In genomic region chr19:41579311-41579920, GRCm38 (mm10) we compare ENCODE assay signal across 11 mouse cellular contexts. TPM values are rescaled to one million over a fixed set of nuclear protein-coding genes. Genes with fewer than 3 reads are reported as not detected.
DNase-seq lines count a peak whose midpoint lies in the region; ATAC-seq lines count a peak whose summit lies in the region.
"Had no signal": no experiment of that assay in that cellular context is flagged by ENCODE, and none has a peak within 500 bp of the region (broad histone marks: within the 10 kb centered on the region; RNA-seq: fewer than 3 reads in every experiment).

No protein-coding gene starts in this region.

- WGBS in limb, embryonic 11.5 days: 94% methylated on average over 4 of the region's 4 CpGs
- WGBS in limb, embryonic 10.5 days: 96% methylated on average over 4 of the region's 4 CpGs

- H3K4me1 ChIP-seq in limb, embryonic 11.5 days (ENCODE audit: control insufficient read depth, insufficient read depth, low read length): 0 out of 2 replicates have a peak, but pooled peaks cover 3% of the 10 kb centered on the region
- H3K4me1 ChIP-seq in limb, embryonic 10.5 days: peaks cover 23% of the 10 kb centered on the region
- H3K4me1 ChIP-seq: heart, embryonic 13.5 days; limb, embryonic 15.5 days had no signal

- no peaks in the 10 kb centered on the region for H3K9me3 ChIP-seq in limb, embryonic 11.5 days (ENCODE audit: control insufficient read depth, low read length)
- H3K9me3 ChIP-seq in limb, embryonic 10.5 days (replicated peaks): no peaks in the 10 kb centered on the region
- H3K9me3 ChIP-seq: heart, embryonic 13.5 days; limb, embryonic 15.5 days had no signal

- no peak overlapping the region for H3K9ac ChIP-seq in limb, embryonic 11.5 days (ENCODE audit: low read length)
- H3K9ac ChIP-seq: heart, embryonic 13.5 days; limb, embryonic 15.5 days had no signal

- no peak for ATAC-seq in limb, embryonic 11.5 days (ENCODE audit: insufficient number of reproducible peaks, low FRiP score, low TSS enrichment, low read depth)

- H3K27me3 ChIP-seq in limb, embryonic 11.5 days (ENCODE audit: control insufficient read depth, insufficient read depth, low read length): no peaks in the 10 kb centered on the region
- no peaks in the 10 kb centered on the region for H3K27me3 ChIP-seq in limb, embryonic 10.5 days (ENCODE audit: low read depth, poor library complexity, severe bottlenecking)
- H3K27me3 ChIP-seq: heart, embryonic 13.5 days; limb, embryonic 15.5 days had no signal

- H3K36me3 ChIP-seq in limb, embryonic 11.5 days (ENCODE audit: control insufficient read depth, insufficient read depth, low read length): peaks cover 2% of the 10 kb centered on the region; the same call in 1 of the 2 replicates
- H3K36me3 ChIP-seq in limb, embryonic 10.5 days: peaks cover 29% of the 10 kb centered on the region

- H3K4me2 ChIP-seq in limb, embryonic 11.5 days (ENCODE audit: low read depth, severe bottlenecking): no peak overlapping the region
- H3K4me2 ChIP-seq: heart, embryonic 13.5 days; limb, embryonic 15.5 days had no signal

- no peak overlapping the region for H3K27ac ChIP-seq in limb, embryonic 11.5 days (replicated peaks; ENCODE audit: low read depth, low read length)
- H3K27ac ChIP-seq in limb, embryonic 10.5 days: no peak overlapping the region
- H3K27ac ChIP-seq: heart, embryonic 13.5 days; limb, embryonic 15.5 days had no signal

- peak; percentile 69 to 73 for DNase-seq in cerebellum, postnatal 10 days
- DNase-seq in cerebellum, adult 8-10 months: no peak
- peak; percentile 15 for DNase-seq in limb, embryonic 11.5 days (ENCODE audit: low spot score)
- DNase-seq in limb, embryonic 10.5 days (ENCODE audit: low spot score): no peak
- peak; percentile 83 for DNase-seq in adrenal gland, postnatal 25 days
- peak; percentile 50 for DNase-seq in kidney, postnatal 14 days
- no peak for DNase-seq in layer of hippocampus, adult 11-12 months (ENCODE audit: low spot score)
- no peak for DNase-seq in liver
- DNase-seq: thymus, postnatal 36 days had no signal

- H3K4me3 ChIP-seq in limb, embryonic 11.5 days (ENCODE audit: low read depth, low read length): no peak overlapping the region
- no peak overlapping the region for H3K4me3 ChIP-seq in limb, embryonic 10.5 days
- H3K4me3 ChIP-seq: heart, embryonic 13.5 days; limb, embryonic 15.5 days had no signal

RNA-seq across cellular contexts. Expression of gene Gm340, which starts 2.8 kb away (rescaled TPM):
- 3.8 and 4.2 TPM in 2 replicates for polyA plus RNA-seq in limb, embryonic 11.5 days (2014; fragmentation: Nextera tagmentation; extraction: Ambion mirVana)
- 2.3 and 2.8 TPM in 2 replicates for polyA plus RNA-seq in limb, embryonic 10.5 days (2016; fragmentation: Nextera tagmentation; extraction: Ambion mirVana)
- total RNA-seq in adrenal gland, postnatal 25 days (2021): 14.9 and 17.7 TPM in 2 replicates

Comparison
In these comparisons a context has a peak if more than half of its experiments do, and no peak if none do; other contexts are left out.
1. DNase-seq: peak in cerebellum, postnatal 10 days (2 of 2), limb, embryonic 11.5 days (single experiment), adrenal gland, postnatal 25 days (single experiment) and kidney, postnatal 14 days (single experiment); none in cerebellum, adult 8-10 months (single experiment), limb, embryonic 10.5 days (single experiment), layer of hippocampus, adult 11-12 months (single experiment) and liver (single experiment).